Comparison of ENCODE assay signal across 13 mouse cellular contexts in genomic region chr16:50026100-50026884, GRCm38 (mm10).
DNase-seq lines count a peak whose midpoint lies in the region; ATAC-seq and TF ChIP-seq lines count a peak whose summit lies in the region.
"Had no signal": no experiment of that assay in that cellular context is flagged by ENCODE, and none has a peak within 500 bp of the region (broad histone marks: within the 10 kb centered on the region; RNA-seq: fewer than 3 reads in every experiment).

No protein-coding gene starts in this region.

- H3K4me1 ChIP-seq in hindbrain, embryonic 14.5 days (replicated peaks; ENCODE audit: control insufficient read depth, insufficient read depth, low read length): peaks cover 9% of the 10 kb centered on the region
- peaks cover 4% of the 10 kb centered on the region for H3K4me1 ChIP-seq in hindbrain, embryonic 12.5 days
- H3K4me1 ChIP-seq in limb, embryonic 11.5 days (ENCODE audit: control insufficient read depth, insufficient read depth, low read length): peaks cover 7% of the 10 kb centered on the region; the same call in 1 of the 2 replicates

- H3K9me3 ChIP-seq in hindbrain, embryonic 14.5 days (ENCODE audit: control insufficient read depth, low read length): peaks cover 6% of the 10 kb centered on the region; the same call in 1 of the 2 replicates
- no peaks in the 10 kb centered on the region for H3K9me3 ChIP-seq in hindbrain, embryonic 12.5 days (replicated peaks)
- H3K9me3 ChIP-seq in limb, embryonic 11.5 days (ENCODE audit: control insufficient read depth, low read length): no peaks in the 10 kb centered on the region
- H3K9me3 ChIP-seq: embryonic facial prominence, embryonic 15.5 days; midbrain, embryonic 15.5 days had no signal

- 28% methylated on average over 3 of the region's 3 CpGs for WGBS in hindbrain, embryonic 14.5 days
- WGBS in hindbrain, embryonic 12.5 days: 12% methylated on average over 3 of the region's 3 CpGs
- 8% methylated on average over 3 of the region's 3 CpGs for WGBS in limb, embryonic 11.5 days

- H3K9ac ChIP-seq in hindbrain, embryonic 14.5 days: no peak overlapping the region
- H3K9ac ChIP-seq in hindbrain, embryonic 12.5 days: no peak overlapping the region
- no peak overlapping the region for H3K9ac ChIP-seq in limb, embryonic 11.5 days (ENCODE audit: low read length)
- H3K9ac ChIP-seq: embryonic facial prominence, embryonic 15.5 days; midbrain, embryonic 15.5 days had no signal

- TF ChIP-seq CTCF in brain, embryonic 14.5 days (IDR thresholded peaks at IDR 0.05; ENCODE audit: borderline replicate concordance, extremely low read depth, insufficient read depth, insufficient read length): no peak

- no peaks in the 10 kb centered on the region for H3K27me3 ChIP-seq in hindbrain, embryonic 14.5 days (ENCODE audit: control insufficient read depth, insufficient read depth, low read length)
- no peaks in the 10 kb centered on the region for H3K27me3 ChIP-seq in hindbrain, embryonic 12.5 days
- no peaks in the 10 kb centered on the region for H3K27me3 ChIP-seq in limb, embryonic 11.5 days (ENCODE audit: control insufficient read depth, insufficient read depth, low read length)
- H3K27me3 ChIP-seq: embryonic facial prominence, embryonic 15.5 days; midbrain, embryonic 15.5 days had no signal

- TF ChIP-seq POLR2A in brain, embryonic 14.5 days (IDR thresholded peaks at IDR 0.05; ENCODE audit: borderline replicate concordance, extremely low read depth, insufficient read depth, insufficient read length, poor library complexity, severe bottlenecking): no peak

- no peak for DNase-seq in hindbrain, embryonic 14.5 days (ENCODE audit: low spot score)
- DNase-seq in 3T3-L1 (ENCODE audit: low read depth, low spot score): peak; percentile 24
- DNase-seq in brain, embryonic 14.5 days (ENCODE audit: low read depth): peak; percentile 59
- peak; percentile 50 for DNase-seq in limb, embryonic 11.5 days (ENCODE audit: low spot score)
- no peak for DNase-seq in right cerebral cortex, adult 18-20 months
- DNase-seq in lung, postnatal 14 days: no peak
- DNase-seq in urinary bladder, postnatal 4 days (ENCODE audit: low spot score in 2 of 2): no peak
- DNase-seq: adrenal gland, adult 2 months; kidney, postnatal 10 days; right cerebral cortex, postnatal 14 days had no signal

- no peak overlapping the region for H3K27ac ChIP-seq in hindbrain, embryonic 14.5 days
- no peak overlapping the region for H3K27ac ChIP-seq in hindbrain, embryonic 12.5 days
- H3K27ac ChIP-seq in limb, embryonic 11.5 days (replicated peaks; ENCODE audit: low read depth, low read length): no peak overlapping the region
- H3K27ac ChIP-seq: embryonic facial prominence, embryonic 15.5 days; midbrain, embryonic 15.5 days had no signal

- ATAC-seq in hindbrain, embryonic 14.5 days (ENCODE audit: low FRiP score): 0 out of 2 replicates have a peak, but pooled peaks have one; percentile 60
- ATAC-seq in hindbrain, embryonic 12.5 days (ENCODE audit: low FRiP score): no peak
- ATAC-seq in limb, embryonic 11.5 days (ENCODE audit: insufficient number of reproducible peaks, low FRiP score, low TSS enrichment, low read depth): 0 out of 2 replicates have a peak, but pooled peaks have one; percentile 39
- ATAC-seq: midbrain, embryonic 15.5 days had no signal

- H3K36me3 ChIP-seq in hindbrain, embryonic 14.5 days (replicated peaks; ENCODE audit: control insufficient read depth, insufficient read depth): no peaks in the 10 kb centered on the region
- no peaks in the 10 kb centered on the region for H3K36me3 ChIP-seq in hindbrain, embryonic 12.5 days
- H3K36me3 ChIP-seq in limb, embryonic 11.5 days (ENCODE audit: control insufficient read depth, insufficient read depth, low read length): no peaks in the 10 kb centered on the region
- H3K36me3 ChIP-seq: embryonic facial prominence, embryonic 15.5 days; midbrain, embryonic 15.5 days had no signal

- H3K4me3 ChIP-seq in hindbrain, embryonic 14.5 days (replicated peaks; ENCODE audit: low read length): no peak overlapping the region
- H3K4me3 ChIP-seq in hindbrain, embryonic 12.5 days: no peak overlapping the region
- H3K4me3 ChIP-seq in limb, embryonic 11.5 days (ENCODE audit: low read depth, low read length): no peak overlapping the region
- H3K4me3 ChIP-seq: embryonic facial prominence, embryonic 15.5 days; midbrain, embryonic 15.5 days had no signal

- H3K4me2 ChIP-seq in hindbrain, embryonic 14.5 days (replicated peaks): no peak overlapping the region
- no peak overlapping the region for H3K4me2 ChIP-seq in hindbrain, embryonic 12.5 days (replicated peaks)
- H3K4me2 ChIP-seq in limb, embryonic 11.5 days (ENCODE audit: low read depth, severe bottlenecking): no peak overlapping the region
- H3K4me2 ChIP-seq: embryonic facial prominence, embryonic 15.5 days; midbrain, embryonic 15.5 days had no signal

Comparison
In these comparisons a context has a peak if more than half of its experiments do, and no peak if none do; other contexts are left out.
1. DNase-seq: peak in 3T3-L1 (single experiment), brain, embryonic 14.5 days (single experiment) and limb, embryonic 11.5 days (single experiment); none in hindbrain, embryonic 14.5 days (single experiment), right cerebral cortex, adult 18-20 months (single experiment), lung, postnatal 14 days (single experiment) and urinary bladder, postnatal 4 days (0 of 2).